Mouse (Mus musculus) layer of hippocampus, postnatal 36 days (tissue): ENCODE data around the gene Gm20777. TPM values are rescaled to one million over a fixed set of nuclear protein-coding genes. Genes with fewer than 3 reads are reported as not detected.
"Not testable (repeated sequence)": the region's sequence is repeated elsewhere in the genome, so short reads cannot be mapped to it uniquely, and the experiment has no call there.

Experiments
- DNase-seq, 2 experiments: peaks; one replicate each; pipeline ENCODE4 v3.0.0; 2022
- total RNA-seq, 2 experiments: library from RNA; stranded (reverse); gene quantifications; 2 replicates each; pipeline ENCODE4 v1.2.3; 2021

Gm20777 gene
- total RNA-seq = not detected

GRCm38 (mm10) chrY:10752350-10752749 is at the start of gene Gm20777:
Gene Gm20777, minus strand, starts transcription at chrY:10752450.
- not testable (repeated sequence) for DNase-seq

GRCm38 (mm10) chrY:10709551-10709950 is 42.7 kb downstream of the Gm20777 start:
- peak in 1 of 2 experiments; percentile 2 for DNase-seq

GRCm38 (mm10) chrY:10708761-10709160 is 43.5 kb downstream of the Gm20777 start:
- not testable (repeated sequence) for DNase-seq

GRCm38 (mm10) chrY:10708226-10708625 is 44.0 kb downstream of the Gm20777 start:
- DNase-seq = not testable (repeated sequence)

- DNase-seq = not testable (repeated sequence)
Observed at GRCm38 (mm10) chrY:10706686-10707085, 45.6 kb downstream of the Gm20777 start.

Other genes starting within 250 kb of the Gm20777 start
- gene Gm20737, start 216.4 kb downstream of the Gm20777 start, total RNA-seq = not detected
- not detected for gene Gm21775, start 199.0 kb downstream of the Gm20777 start, total RNA-seq
- gene Gm21900, start 136.1 kb downstream of the Gm20777 start, total RNA-seq = not detected